Mouse (Mus musculus): ENCODE data around the gene Cdh15. TPM values are rescaled to one million over a fixed set of nuclear protein-coding genes. Genes with fewer than 3 reads are reported as not detected.

Cdh15 gene
- polyA plus RNA-seq (2012; rRNA removed; ENCODE audit: low replicate concordance), result 0.03 and 0.19 TPM in 2 replicates

DNA sequence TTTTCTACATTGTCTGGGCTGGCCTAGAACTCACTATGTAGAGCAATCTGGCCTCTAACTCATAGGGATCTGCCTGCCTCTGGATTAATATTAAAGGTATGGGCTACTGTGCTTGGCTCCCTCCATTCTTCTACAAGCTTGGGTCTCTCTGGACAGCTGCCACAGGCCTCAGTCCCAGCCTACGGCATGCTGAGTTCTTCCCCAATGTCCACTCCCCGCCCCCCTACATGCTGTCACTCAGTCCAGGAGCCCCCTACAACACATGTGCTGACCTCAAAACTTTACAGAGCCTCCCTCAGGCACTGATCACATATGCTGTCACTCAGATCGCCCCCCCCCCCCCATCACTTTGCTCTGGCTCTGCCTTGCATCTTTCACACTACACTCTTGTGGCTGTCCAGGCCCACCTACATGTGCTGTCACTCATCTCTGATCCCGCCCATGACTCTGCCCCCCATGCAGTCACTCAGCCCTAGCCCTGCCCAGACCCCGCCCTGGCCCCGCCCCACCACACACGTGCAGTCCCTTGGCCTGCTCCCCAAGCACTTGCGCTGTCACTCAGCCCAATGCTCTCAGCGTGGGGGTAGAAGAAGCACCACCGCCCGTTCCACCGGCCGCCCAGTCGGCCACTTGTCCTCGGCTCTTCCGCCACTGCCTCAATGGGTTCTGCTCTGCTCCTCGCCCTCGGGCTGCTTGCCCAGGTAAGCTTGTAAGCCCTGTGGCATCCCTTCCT, at the start of gene Cdh15:
Gene Cdh15, plus strand, starts transcription at position 138 of the 733 bp plus-strand sequence.

Other genes with a start within 250 kb of the Cdh15 start
- 25.7 and 35.7 TPM in 2 replicates for gene Galns, start 236.5 kb upstream of the Cdh15 start, polyA plus RNA-seq (2012; rRNA removed; ENCODE audit: low replicate concordance)
- 135 and 185 TPM in 2 replicates for gene Trappc2l, start 236.3 kb upstream of the Cdh15 start, polyA plus RNA-seq (2012; rRNA removed; ENCODE audit: low replicate concordance)
- gene Pabpn1l, start 225.2 kb upstream of the Cdh15 start, polyA plus RNA-seq (2012; rRNA removed; ENCODE audit: low replicate concordance), result not detected in 2 replicates
- gene Cbfa2t3, start 148.9 kb upstream of the Cdh15 start, polyA plus RNA-seq (2012; rRNA removed; ENCODE audit: low replicate concordance), result 10.3 and 11.3 TPM in 2 replicates
- gene Acsf3, start 72.5 kb upstream of the Cdh15 start, polyA plus RNA-seq (2012; rRNA removed; ENCODE audit: low replicate concordance), result 36.8 and 49.3 TPM in 2 replicates
- gene Ankrd11, start 194.3 kb downstream of the Cdh15 start, polyA plus RNA-seq (2012; rRNA removed; ENCODE audit: low replicate concordance), result 45.0 and 70.2 TPM in 2 replicates
- gene Spg7, start 215.0 kb downstream of the Cdh15 start, polyA plus RNA-seq (2012; rRNA removed; ENCODE audit: low replicate concordance), result 78.2 and 103 TPM in 2 replicates